Mouse (Mus musculus) layer of hippocampus, postnatal 14 days (tissue): ENCODE data around the gene Izumo4. TPM values are rescaled to one million over a fixed set of nuclear protein-coding genes. Genes with fewer than 3 reads are reported as not detected.

Experiments used
- DNase-seq, 2 experiments: peaks; one replicate each; pipeline ENCODE4 v3.0.0; 2021 to 2022; ENCODE audit warnings: low spot score in 2 of 2, mixed read lengths in 1 of 2
- total RNA-seq, 2 experiments: library from RNA; stranded (reverse); gene quantifications; 2 replicates each; pipeline ENCODE4 v1.2.3; 2021

Gene Izumo4
- total RNA-seq, 2 experiments from 2014 or later = 44.8 to 54.7 TPM

- DNase-seq = no peak
Measured at GRCm38 (mm10) chr10:80684984-80685383, 17.0 kb upstream of the Izumo4 start.

DNA sequence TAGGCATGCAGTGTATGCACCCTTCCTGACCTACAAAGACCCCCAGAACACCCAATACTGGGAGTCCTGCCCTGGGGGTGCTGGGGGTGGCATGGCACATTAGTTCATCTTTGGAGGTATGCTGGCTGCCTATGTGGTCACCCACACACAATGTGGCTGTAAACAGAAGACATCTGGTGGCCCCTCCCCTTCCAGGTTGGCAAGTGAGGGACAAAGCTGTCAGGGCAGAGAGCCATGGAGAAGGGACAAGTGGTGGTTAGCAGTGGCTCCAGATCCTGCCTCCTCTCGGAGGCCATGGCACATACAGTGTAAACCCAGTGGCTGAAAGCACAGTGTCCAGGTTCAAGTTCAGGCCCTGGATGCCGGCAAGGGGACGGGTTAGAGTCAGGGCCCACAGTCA, 15.4 kb upstream of the Izumo4 start:
- no peak for DNase-seq

DNA sequence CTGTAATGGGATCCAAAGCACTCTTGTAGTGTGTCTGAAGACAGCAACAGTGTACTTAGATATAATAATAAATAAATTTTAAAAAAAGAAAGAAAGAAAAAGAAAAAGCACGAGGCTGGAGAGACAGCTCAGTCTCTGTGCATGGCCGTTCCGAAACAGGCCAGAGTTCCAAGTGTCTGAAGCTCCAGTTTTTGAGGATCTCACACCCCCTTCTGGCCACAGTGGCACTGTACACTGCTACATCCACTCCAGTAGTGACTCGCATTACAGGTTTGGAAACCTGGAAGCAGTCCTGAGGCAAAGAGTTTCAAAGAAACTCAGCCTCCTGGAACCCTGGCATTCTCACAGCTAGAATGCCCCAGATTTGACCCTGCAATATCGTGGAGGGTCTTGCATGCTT, 14.1 kb upstream of the Izumo4 start:
- DNase-seq = peak in 1 of 2 experiments; percentile 75

DNA sequence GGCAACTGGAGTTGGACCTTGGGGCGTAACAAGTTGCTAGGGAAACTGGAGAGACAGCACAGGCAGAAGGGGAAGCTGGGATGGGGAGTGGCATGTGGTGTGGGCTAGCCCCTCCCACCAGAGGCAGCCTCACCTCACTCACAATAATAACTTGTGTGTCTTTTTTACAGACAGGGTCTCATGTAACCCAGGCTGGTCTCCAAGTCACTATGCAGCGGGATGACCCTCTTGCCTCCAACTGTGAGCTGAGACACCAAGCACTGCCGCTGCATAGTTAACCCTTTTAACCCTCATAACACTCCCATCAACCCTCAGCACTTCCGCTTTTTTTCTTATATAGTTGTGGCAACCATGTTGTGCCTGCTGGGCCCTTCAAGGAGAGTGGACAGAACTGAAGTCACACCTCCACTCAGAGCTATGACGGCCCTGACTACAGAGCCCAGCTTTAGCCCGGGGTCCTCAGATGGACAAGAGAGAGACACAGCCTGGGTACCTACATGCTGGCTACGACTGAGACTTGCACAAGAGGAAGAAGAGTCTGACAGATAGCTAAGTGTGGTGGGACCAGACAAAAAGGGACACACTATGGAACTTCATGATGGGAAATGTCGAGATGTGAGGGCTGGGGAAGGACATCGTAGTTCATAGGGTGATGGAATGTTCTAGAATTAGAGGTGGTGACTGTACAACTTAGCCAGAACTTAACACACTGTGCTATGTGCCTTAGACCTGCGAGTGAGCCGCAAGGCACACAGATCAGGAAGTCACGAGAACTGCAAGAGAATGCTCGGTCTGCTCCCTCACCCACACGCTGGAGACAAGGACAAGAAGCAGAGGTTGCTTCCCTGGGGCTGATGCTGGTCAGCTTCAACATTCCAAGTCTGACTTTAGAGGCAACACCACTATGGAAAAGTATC, 9.5 kb upstream of the Izumo4 start:
- no peak for DNase-seq

DNA sequence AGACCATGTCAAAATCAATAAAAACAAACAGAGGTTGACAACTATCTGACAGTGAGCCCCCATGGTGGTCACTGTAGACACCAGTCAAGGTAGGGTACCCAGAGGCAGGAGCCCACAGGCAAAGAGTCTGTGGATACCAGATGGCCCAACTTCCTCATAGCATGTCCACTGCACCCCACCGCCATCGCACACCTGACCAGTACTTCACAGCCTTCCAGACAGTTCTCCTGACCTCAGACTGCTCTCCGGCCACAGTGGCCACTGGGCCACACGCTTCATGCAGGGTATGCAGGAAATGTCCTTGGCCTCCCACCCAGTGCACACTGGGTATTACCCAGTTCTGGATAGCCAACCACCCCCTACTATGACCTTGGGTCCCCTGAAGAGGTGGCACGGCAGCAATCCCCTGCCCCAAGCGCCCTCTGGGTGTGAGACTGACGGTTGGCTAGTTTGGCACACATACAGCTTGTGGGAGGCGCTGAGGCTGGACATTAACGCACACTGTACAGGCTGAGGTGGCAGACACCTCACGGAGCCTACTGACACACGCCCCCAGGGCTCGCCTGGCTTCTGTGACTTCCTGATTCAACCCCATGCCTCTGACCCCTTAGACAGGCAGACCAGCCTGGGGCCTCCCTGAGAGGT, 8.5 kb upstream of the Izumo4 start:
- no peak for DNase-seq

GRCm38 (mm10) chr10:80694159-80694938, 7.6 kb upstream of the Izumo4 start:
- no peak for DNase-seq

GRCm38 (mm10) chr10:80695186-80695585, 6.8 kb upstream of the Izumo4 start:
- DNase-seq = no peak

GRCm38 (mm10) chr10:80695801-80696501, 6.0 kb upstream of the Izumo4 start:
- DNase-seq = no peak

DNA sequence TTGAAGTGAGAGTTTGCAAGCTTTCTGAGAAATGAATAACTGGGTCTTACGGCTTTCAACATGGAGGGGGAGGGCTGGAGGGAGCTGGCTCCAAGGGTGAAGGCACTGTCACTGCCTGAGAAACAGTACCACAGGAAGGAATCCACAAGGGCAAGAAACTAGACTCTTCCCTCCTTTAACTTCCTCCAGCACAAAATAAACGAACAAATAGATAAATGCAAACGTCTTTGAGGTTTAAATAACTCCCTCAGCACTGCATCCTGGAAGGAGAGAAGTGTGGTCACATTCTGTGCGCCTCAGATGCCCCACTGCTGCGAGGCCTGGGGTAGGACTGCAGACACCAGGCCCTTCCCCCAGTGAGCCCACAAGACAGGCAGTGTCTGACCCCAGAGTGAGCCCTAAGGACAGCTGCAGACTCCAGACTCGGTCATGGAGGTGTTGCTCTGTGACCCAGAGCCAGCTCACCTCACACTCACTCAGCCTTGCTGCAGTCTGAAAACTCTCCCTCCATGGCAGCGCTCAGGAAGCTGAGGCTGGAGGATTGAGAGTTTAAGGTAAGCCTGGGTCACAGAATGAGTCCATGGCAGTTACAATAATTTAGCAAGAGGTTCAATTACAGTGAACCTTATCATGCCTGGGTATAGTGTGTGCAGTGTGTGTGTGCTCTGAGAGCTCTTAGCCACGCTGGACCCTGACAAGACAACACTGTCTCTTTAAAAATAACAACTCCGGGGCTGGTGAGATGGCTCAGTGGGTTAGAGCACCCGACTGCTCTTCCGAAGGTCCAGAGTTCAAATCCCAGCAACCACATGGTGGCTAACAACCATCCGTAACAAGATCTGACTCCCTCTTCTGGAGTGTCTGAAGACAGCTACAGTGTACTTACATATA, 5.2 kb upstream of the Izumo4 start:
- DNase-seq = no peak

DNA sequence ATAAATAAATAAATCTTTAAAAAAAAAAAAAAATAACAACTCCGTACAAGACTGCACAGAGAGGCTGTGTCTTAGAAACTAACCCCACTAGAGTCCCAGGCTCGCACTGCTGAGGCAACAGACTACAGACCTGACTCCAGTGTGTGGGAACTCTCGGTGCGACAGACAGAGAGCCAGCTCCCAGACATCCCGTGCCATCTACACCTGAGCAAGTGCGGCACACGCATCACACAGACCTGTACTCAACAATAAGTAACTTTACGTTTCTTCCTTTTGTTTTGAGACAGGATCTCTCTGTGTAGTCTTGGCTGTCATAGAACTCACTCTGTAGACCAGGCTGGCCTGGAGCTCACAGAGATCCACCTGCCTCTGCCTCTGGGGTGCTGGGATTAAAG, 4.6 kb upstream of the Izumo4 start:
- no peak for DNase-seq

DNA sequence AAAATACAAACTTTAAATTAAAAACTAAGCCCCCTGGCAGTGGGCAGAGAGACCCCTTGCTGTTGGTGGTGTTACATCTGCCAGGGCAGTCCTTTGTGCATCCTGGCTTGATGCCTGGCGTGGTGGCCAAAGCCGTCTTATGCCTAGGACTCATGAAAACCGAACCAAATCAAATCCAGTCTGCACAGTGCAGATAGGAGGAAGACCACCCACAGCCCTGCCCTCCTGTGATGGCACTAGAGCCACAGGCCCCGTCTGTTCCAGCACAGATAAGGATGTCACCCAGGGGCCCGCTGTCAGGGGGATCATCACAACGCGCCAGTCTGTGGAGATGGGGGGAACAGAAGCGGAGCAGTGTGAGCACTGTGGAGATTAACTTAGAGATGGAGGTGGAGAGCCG, 4.2 kb upstream of the Izumo4 start:
- DNase-seq = no peak

DNA sequence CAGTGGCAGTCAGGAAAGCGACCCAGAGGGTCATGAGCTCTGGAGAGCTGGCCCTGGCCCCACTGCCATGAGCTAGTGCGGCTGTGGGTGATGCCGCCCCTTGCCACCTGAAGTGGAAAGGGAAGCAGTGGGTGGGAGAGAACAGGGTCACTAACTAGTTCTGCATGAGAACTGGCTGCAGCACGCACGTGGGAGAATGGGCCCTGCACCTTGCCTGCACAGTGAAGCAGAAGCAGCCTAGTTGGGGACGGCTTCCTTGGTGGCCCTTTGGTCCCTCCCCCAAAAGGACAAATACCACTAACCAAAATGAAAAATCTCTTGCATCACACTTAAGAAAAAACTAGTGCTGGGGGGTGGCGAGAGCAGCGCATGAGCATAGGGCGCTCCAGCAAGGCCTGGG, 3.4 kb upstream of the Izumo4 start:
- DNase-seq = no peak

DNA sequence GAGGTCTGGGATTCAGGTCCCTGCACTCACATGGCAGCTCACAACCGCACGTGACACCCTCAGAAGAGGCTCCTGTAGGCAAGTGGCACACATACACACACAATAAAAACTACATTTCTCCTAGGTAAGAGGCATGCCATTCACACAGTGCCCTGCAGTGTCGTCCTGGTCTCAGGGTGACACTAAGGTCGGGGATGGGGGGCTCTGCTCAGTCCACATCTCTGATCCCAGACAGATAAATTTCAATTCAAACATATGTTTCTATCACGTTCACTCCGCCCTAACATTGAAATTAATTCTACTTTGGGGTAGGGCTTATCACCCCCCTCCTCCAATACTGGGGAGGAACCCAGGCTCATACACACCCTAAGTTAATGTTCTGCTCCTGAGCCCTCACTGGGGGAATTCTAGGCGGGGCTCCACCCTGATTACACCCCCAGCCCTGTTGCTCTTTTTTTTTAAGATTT, 1.9 kb upstream of the Izumo4 start:
- no peak for DNase-seq

GRCm38 (mm10) chr10:80700732-80701131, 1.3 kb upstream of the Izumo4 start:
- no peak for DNase-seq

DNA sequence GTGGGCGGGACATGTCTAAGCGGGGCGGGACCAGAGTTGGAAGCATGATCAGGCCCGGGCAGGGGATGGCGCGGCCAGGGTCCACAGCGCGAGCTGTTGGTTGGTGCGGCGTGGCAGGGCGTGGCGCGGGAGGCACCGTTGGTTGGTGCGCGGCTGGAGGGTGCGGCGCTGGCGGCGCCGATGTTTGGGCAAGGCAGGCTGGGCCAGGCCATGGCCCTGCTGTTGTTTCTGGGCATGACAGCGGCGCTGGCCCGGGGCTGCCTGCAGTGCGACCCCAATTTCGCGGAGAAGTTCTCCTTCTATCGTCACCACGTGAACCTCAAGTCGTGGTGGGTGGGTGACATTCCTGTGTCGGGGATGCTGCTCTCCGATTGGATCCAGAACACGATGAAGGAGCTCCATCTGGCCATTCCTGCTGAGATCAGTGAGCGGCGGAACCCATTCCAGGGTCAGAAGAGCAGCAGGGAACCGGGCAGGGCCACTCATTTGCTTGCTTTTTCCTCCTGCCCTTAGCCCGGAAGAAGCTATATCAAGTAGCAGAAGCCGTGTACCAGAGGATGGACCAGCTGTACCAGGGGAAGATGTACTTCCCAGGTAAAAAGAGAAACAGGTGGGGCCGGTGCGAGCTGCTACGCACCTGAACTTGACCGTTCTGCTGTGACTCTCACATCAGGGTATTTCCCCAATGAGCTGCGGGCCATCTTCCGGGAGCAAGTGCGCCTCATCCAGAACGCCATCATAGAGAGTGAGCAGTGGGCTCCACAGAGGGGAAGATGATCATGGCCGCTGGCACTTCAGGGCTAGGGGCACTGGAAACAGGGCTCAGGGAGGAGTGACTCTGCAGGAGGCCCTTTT, 779 bp downstream of the Izumo4 start:
- DNase-seq = peak; percentile 96

DNA sequence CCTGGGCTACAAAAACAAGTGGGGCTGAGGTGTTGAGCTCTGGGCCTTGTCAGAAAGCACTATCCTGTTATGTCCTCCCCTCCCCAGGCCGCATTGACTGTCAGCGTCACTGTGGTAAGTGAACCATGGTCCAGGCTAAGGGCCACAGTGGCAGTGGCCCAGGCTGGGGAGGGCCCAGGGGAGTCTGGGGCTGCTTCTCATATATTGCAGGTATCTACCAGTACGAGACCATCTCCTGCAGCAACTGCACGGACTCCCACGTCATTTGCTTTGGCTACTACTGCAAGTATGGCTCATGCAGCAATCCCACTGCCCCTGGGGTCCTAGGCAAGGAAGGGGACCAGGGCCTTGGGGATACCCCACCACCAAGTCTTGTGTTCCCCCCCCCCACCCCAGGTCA, 1.7 kb downstream of the Izumo4 start:
- DNase-seq = no peak

DNA sequence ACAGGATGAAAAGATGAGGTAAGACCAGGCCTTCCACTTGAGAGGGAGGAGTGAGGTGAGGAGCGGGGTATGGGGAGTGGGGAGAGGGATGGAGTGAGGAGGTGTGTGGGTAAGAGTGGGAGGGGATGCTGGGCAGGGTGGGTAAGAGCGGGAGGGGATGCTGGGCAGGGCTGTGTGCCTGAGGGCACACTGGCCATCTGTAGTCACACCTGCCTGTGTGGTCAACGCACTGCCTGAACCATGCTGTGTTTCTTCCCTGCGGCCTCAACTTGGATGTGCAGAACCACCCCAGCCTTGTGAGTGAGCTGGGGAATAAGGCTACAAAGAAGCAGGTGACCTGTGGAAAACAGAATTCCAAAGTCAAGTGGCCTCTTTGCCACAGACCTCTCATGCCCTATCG, 2.4 kb downstream of the Izumo4 start:
- no peak for DNase-seq

DNA sequence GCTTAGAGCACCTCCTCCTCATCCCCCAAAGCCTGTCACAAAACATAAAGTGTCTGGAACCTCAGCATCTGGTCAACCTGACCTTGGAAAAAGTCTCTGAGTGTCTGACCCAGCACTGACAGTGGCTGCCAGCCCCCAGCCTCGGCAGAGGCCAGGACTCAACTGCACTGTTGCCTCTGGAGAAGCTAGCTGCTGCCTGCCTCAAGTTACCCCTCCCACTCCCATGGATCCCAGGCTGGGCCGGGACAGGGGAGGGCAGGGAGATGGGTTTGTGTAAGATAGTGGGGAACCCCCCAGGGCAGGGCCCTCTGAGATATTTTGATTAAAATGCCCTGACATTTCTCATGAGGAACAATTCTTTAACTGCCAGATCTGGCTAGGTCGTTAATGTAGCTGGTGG, 3.0 kb downstream of the Izumo4 start:
- DNase-seq = no peak

- DNase-seq = no peak
Measured at GRCm38 (mm10) chr10:80705479-80705878, 3.5 kb downstream of the Izumo4 start.
